Mouse (Mus musculus) limb, embryonic 10.5 days (tissue): ENCODE results near the gene Tgif2lx1. TPM values are rescaled to one million over a fixed set of nuclear protein-coding genes. Genes with fewer than 3 reads are reported as not detected.
"Not testable (repeated sequence)": the region's sequence is repeated elsewhere in the genome, so short reads cannot be mapped to it uniquely, and the experiment has no call there.

ENCODE experiments used
- DNase-seq: peaks from one replicate; pipeline ENCODE4 v3.0.0-alpha.2; 2017; ENCODE audit warnings: low spot score
- H3K27ac ChIP-seq: fragments of 300-500 bp; sonication (generic); 2 replicates; pipeline ENCODE4 v1.5.1; 2016; ENCODE audit warnings: mild to moderate bottlenecking
- H3K27me3 ChIP-seq: fragments of 300-500 bp; sonication (generic); 2 replicates; pipeline ENCODE4 v1.6.1; 2016; ENCODE audit warnings: low read depth, mild to moderate bottlenecking; ENCODE audit not compliant: poor library complexity, severe bottlenecking
- H3K36me3 ChIP-seq: fragments of 300-500 bp; sonication (generic); 2 replicates; pipeline ENCODE4 v1.6.1; 2016; ENCODE audit warnings: mild to moderate bottlenecking, moderate library complexity
- H3K4me1 ChIP-seq: fragments of 300-500 bp; sonication (generic); 2 replicates; pipeline ENCODE4 v1.6.1; 2016
- H3K4me3 ChIP-seq: fragments of 300-500 bp; sonication (generic); 2 replicates; pipeline ENCODE4 v1.5.1; 2016; ENCODE audit warnings: mild to moderate bottlenecking, moderate library complexity
- H3K9me3 ChIP-seq: fragments of 300-500 bp; sonication (generic); replicated peaks from 2 replicates; pipeline ENCODE4 v1.6.1; 2016; ENCODE audit warnings: mild to moderate bottlenecking
- WGBS: fragments of 180-500 bp; shearing (Covaris S2); methylation state at CpG from one replicate; pipeline ENCODE4 v1.1.7; 2016; 5-methylcytosine and 5-hydroxymethylcytosine counted together
- polyA plus RNA-seq: library from polyadenylated mRNA; unstranded; fragments of >200 nt; fragmentation: Nextera tagmentation; extraction: Ambion mirVana; gene quantifications from 2 replicates; pipeline ENCODE4 v1.2.1, GENCODE M21; 2016

Gene Tgif2lx1
- not detected in 2 replicates for polyA plus RNA-seq

- not testable (repeated sequence) for H3K36me3 ChIP-seq, H3K4me3 ChIP-seq, H3K9me3 ChIP-seq, H3K4me1 ChIP-seq, DNase-seq, H3K27ac ChIP-seq, H3K27me3 ChIP-seq
- WGBS, result no CpG with 5 or more reads among the region's 5 CpGs
Observed at GRCm38 (mm10) chrX:118480637-118481036, at the start of gene Tgif2lx1. TSS of gene Tgif2lx1 (minus strand) at chrX:118480737.

Other genes starting within 250 kb of the Tgif2lx1 start
- gene Tgif2lx2, start 53.5 kb downstream of the Tgif2lx1 start, polyA plus RNA-seq, result not detected in 2 replicates